Mouse (Mus musculus) lung, embryonic 15.5 days (tissue): ENCODE results near the gene Frrs1. TPM values are rescaled to one million over a fixed set of nuclear protein-coding genes. Genes with fewer than 3 reads are reported as not detected.

Source experiments
- ATAC-seq: fragments of 200-750 bp; cut with Nextera tagmentation; 2 replicates; pipeline ENCODE4 v1.8.0; 2017; ENCODE audit warnings: moderate number of reproducible peaks, borderline replicate concordance; ENCODE audit not compliant: low FRiP score, low TSS enrichment; ENCODE audit errors: extremely low read depth
- H3K27ac ChIP-seq: fragments of 300-500 bp; sonication (generic); 2 replicates; pipeline ENCODE4 v1.5.1; 2015; ENCODE audit warnings: moderate library complexity, mild to moderate bottlenecking, inconsistent platforms
- H3K27me3 ChIP-seq: fragments of 300-500 bp; sonication (generic); 2 replicates; pipeline ENCODE4 v1.6.1; 2015; ENCODE audit warnings: inconsistent platforms
- H3K36me3 ChIP-seq: fragments of 300-500 bp; sonication (generic); 2 replicates; pipeline ENCODE4 v1.6.1; 2015; ENCODE audit warnings: inconsistent platforms
- H3K4me1 ChIP-seq: fragments of 300-500 bp; sonication (generic); 2 replicates; pipeline ENCODE4 v1.6.1; 2015; ENCODE audit warnings: inconsistent platforms
- H3K4me2 ChIP-seq: fragments of 300-500 bp; sonication (generic); 2 replicates; pipeline ENCODE4 v1.6.1; 2015; ENCODE audit warnings: inconsistent platforms, mild to moderate bottlenecking, moderate library complexity
- H3K4me3 ChIP-seq: fragments of 300-500 bp; sonication (generic); 2 replicates; pipeline ENCODE4 v1.5.1; 2015; ENCODE audit warnings: mild to moderate bottlenecking, inconsistent platforms
- H3K9ac ChIP-seq: fragments of 300-500 bp; sonication (generic); 2 replicates; pipeline ENCODE4 v1.6.1; 2015; ENCODE audit warnings: inconsistent platforms
- H3K9me3 ChIP-seq: fragments of 300-500 bp; sonication (generic); 2 replicates; pipeline ENCODE4 v1.6.1; 2016; ENCODE audit warnings: inconsistent platforms
- WGBS: fragments of 180-500 bp; shearing (Covaris S2); methylation state at CpG from one replicate; pipeline ENCODE4 v1.1.7; 2015; 5-methylcytosine and 5-hydroxymethylcytosine counted together
- polyA plus RNA-seq: library from polyadenylated mRNA; unstranded; fragments of >200 nt; fragmentation: Nextera tagmentation; extraction: Ambion mirVana; gene quantifications from 2 replicates; pipeline ENCODE4 v1.2.1, GENCODE M21; 2015

The Frrs1 gene
- polyA plus RNA-seq, 1 experiment from 2014 or later = 8.7 TPM

- H3K27ac ChIP-seq = no peak overlapping the region
- H3K9ac ChIP-seq = no peak overlapping the region
- H3K27me3 ChIP-seq = no peaks in the 10 kb centered on the region
- no peaks in the 10 kb centered on the region for H3K36me3 ChIP-seq
- H3K4me3 ChIP-seq = no peak overlapping the region
- H3K4me1 ChIP-seq = no peaks in the 10 kb centered on the region
- 67% methylated on average over 4 of the region's 4 CpGs for WGBS
- H3K4me2 ChIP-seq = no peak overlapping the region
- ATAC-seq = no peak
- no peaks in the 10 kb centered on the region for H3K9me3 ChIP-seq
Observed at GRCm38 (mm10) chr3:116833491-116833890, 25.8 kb upstream of the Frrs1 start.

GRCm38 (mm10) chr3:116834241-116834640 lies 25.0 kb upstream of the Frrs1 start:
- 89% methylated on average over 6 of the region's 6 CpGs for WGBS
- H3K9me3 ChIP-seq = no peaks in the 10 kb centered on the region

GRCm38 (mm10) chr3:116835350-116835749 lies 23.9 kb upstream of the Frrs1 start:
- peak overlapping the region; percentile 39; the same call in 1 of the 2 replicates for H3K4me3 ChIP-seq
- WGBS = 58% methylated on average over 4 of the region's 4 CpGs

More at GRCm38 (mm10) chr3:116834241-116834640, 25.0 kb upstream of the Frrs1 start:
- no peak overlapping the region for H3K27ac ChIP-seq
- H3K4me3 ChIP-seq = no peak overlapping the region
- no peak overlapping the region for H3K9ac ChIP-seq
- H3K27me3 ChIP-seq = no peaks in the 10 kb centered on the region
- H3K4me1 ChIP-seq = no peaks in the 10 kb centered on the region
- H3K4me2 ChIP-seq = no peak overlapping the region
- no peaks in the 10 kb centered on the region for H3K36me3 ChIP-seq
- ATAC-seq = no peak

GRCm38 (mm10) chr3:116835770-116836680 lies 23.2 kb upstream of the Frrs1 start:
- H3K4me3 ChIP-seq = peak overlapping the region; percentile 39
- ATAC-seq = peak; percentile 78; the same call in 1 of the 2 replicates
- 23% methylated on average over 21 of the region's 21 CpGs for WGBS
- no peaks in the 10 kb centered on the region for H3K36me3 ChIP-seq
- no peak overlapping the region for H3K27ac ChIP-seq
- H3K9me3 ChIP-seq = no peaks in the 10 kb centered on the region
- peak overlapping the region; percentile 27 for H3K9ac ChIP-seq
- H3K4me1 ChIP-seq = no peaks in the 10 kb centered on the region
- H3K4me2 ChIP-seq = peak overlapping the region; percentile 69
- H3K27me3 ChIP-seq = no peaks in the 10 kb centered on the region

More at GRCm38 (mm10) chr3:116835350-116835749, 23.9 kb upstream of the Frrs1 start:
- no peaks in the 10 kb centered on the region for H3K4me1 ChIP-seq
- no peak overlapping the region for H3K27ac ChIP-seq
- ATAC-seq = no peak
- H3K9ac ChIP-seq = no peak overlapping the region
- no peaks in the 10 kb centered on the region for H3K27me3 ChIP-seq
- no peaks in the 10 kb centered on the region for H3K36me3 ChIP-seq
- no peaks in the 10 kb centered on the region for H3K9me3 ChIP-seq
- H3K4me2 ChIP-seq = peak overlapping the region; percentile 69

GRCm38 (mm10) chr3:116836681-116837475 lies 22.4 kb upstream of the Frrs1 start:
- no peak for ATAC-seq
- Histone ChIP-seq H3K4me2 (no peak overlapping the region), H3K36me3 (no peaks in the 10 kb centered on the region), H3K9ac (no peak overlapping the region), H3K4me1 (no peaks in the 10 kb centered on the region), H3K27me3 (no peaks in the 10 kb centered on the region), H3K9me3 (no peaks in the 10 kb centered on the region), H3K27ac (no peak overlapping the region), H3K4me3 (no peak overlapping the region)
- 76% methylated on average over 23 of the region's 23 CpGs for WGBS

GRCm38 (mm10) chr3:116841311-116841710 lies 18.0 kb upstream of the Frrs1 start:
- no peaks in the 10 kb centered on the region for H3K36me3 ChIP-seq
- H3K9ac ChIP-seq = no peak overlapping the region
- no peaks in the 10 kb centered on the region for H3K9me3 ChIP-seq
- H3K27me3 ChIP-seq = no peaks in the 10 kb centered on the region
- no peak overlapping the region for H3K4me2 ChIP-seq
- no peak overlapping the region for H3K4me3 ChIP-seq
- H3K4me1 ChIP-seq = no peaks in the 10 kb centered on the region
- no peak overlapping the region for H3K27ac ChIP-seq
- ATAC-seq = no peak
- 84% methylated on average over 2 of the region's 2 CpGs for WGBS

- H3K4me1 ChIP-seq = no peaks in the 10 kb centered on the region
- no peak overlapping the region for H3K27ac ChIP-seq
- ATAC-seq = no peak
- no peaks in the 10 kb centered on the region for H3K36me3 ChIP-seq
- no peak overlapping the region for H3K4me3 ChIP-seq
- H3K27me3 ChIP-seq = no peaks in the 10 kb centered on the region
- no peak overlapping the region for H3K9ac ChIP-seq
- no peak overlapping the region for H3K4me2 ChIP-seq
- H3K9me3 ChIP-seq = no peaks in the 10 kb centered on the region
- WGBS = 85% methylated on average over 10 of the region's 10 CpGs
Observed at GRCm38 (mm10) chr3:116844880-116845579, 14.2 kb upstream of the Frrs1 start.

- no peak overlapping the region for H3K9ac ChIP-seq
- ATAC-seq = no peak
- H3K4me2 ChIP-seq = no peak overlapping the region
- H3K36me3 ChIP-seq = no peaks in the 10 kb centered on the region
- H3K4me1 ChIP-seq = no peaks in the 10 kb centered on the region
- 32% methylated on average over 4 of the region's 4 CpGs for WGBS
- no peaks in the 10 kb centered on the region for H3K27me3 ChIP-seq
- H3K9me3 ChIP-seq = no peaks in the 10 kb centered on the region
- no peak overlapping the region for H3K27ac ChIP-seq
- no peak overlapping the region for H3K4me3 ChIP-seq
Observed at GRCm38 (mm10) chr3:116846084-116846483, 13.2 kb upstream of the Frrs1 start.

- no peak for ATAC-seq
- Histone ChIP-seq H3K9me3 (no peaks in the 10 kb centered on the region), H3K4me2 (no peak overlapping the region), H3K36me3 (no peaks in the 10 kb centered on the region), H3K27ac (no peak overlapping the region), H3K27me3 (no peaks in the 10 kb centered on the region), H3K4me3 (no peak overlapping the region), H3K4me1 (no peaks in the 10 kb centered on the region), H3K9ac (no peak overlapping the region)
- 89% methylated on average over 1 of the region's 1 CpGs for WGBS
Observed at GRCm38 (mm10) chr3:116848099-116848498, 11.2 kb upstream of the Frrs1 start.

- Histone ChIP-seq H3K4me1 (no peaks in the 10 kb centered on the region), H3K27ac (no peak overlapping the region), H3K9ac (no peak overlapping the region), H3K9me3 (no peaks in the 10 kb centered on the region), H3K4me3 (no peak overlapping the region), H3K4me2 (no peak overlapping the region), H3K36me3 (no peaks in the 10 kb centered on the region), H3K27me3 (no peaks in the 10 kb centered on the region)
- WGBS = 69% methylated on average over 4 of the region's 4 CpGs
- ATAC-seq = no peak
Observed at GRCm38 (mm10) chr3:116848936-116849335, 10.3 kb upstream of the Frrs1 start.

- 77% methylated on average over 1 of the region's 1 CpGs for WGBS
- H3K36me3 ChIP-seq = no peaks in the 10 kb centered on the region
- no peak overlapping the region for H3K9ac ChIP-seq
- no peaks in the 10 kb centered on the region for H3K9me3 ChIP-seq
- no peaks in the 10 kb centered on the region for H3K4me1 ChIP-seq
- H3K4me3 ChIP-seq = no peak overlapping the region
- no peak overlapping the region for H3K4me2 ChIP-seq
- no peak for ATAC-seq
- no peaks in the 10 kb centered on the region for H3K27me3 ChIP-seq
- no peak overlapping the region for H3K27ac ChIP-seq
Observed at GRCm38 (mm10) chr3:116850376-116850775, 8.9 kb upstream of the Frrs1 start.
